Mouse (Mus musculus): ENCODE measurements around the gene Bloc1s3. TPM values are rescaled to one million over a fixed set of nuclear protein-coding genes. Genes with fewer than 3 reads are reported as not detected.
"Not testable (repeated sequence)": the region's sequence is repeated elsewhere in the genome, so short reads cannot be mapped to it uniquely, and the experiment has no call there.

The Bloc1s3 gene
- polyA plus RNA-seq, 1 experiment from 2014 or later, result 2.4 TPM

GRCm38 (mm10) chr7:19512353-19512752, 4.2 kb upstream of the Bloc1s3 start:
- Histone ChIP-seq H3K4me3 (replicated peaks) (no peak overlapping the region), H3K27me3 (peaks cover 10% of the 10 kb centered on the region), H3K9ac (no peak overlapping the region), H3K4me1 (peaks cover 15% of the 10 kb centered on the region), H3K36me3 (no peaks in the 10 kb centered on the region), H3K27ac (replicated peaks) (no peak overlapping the region), H3K9me3 (replicated peaks) (no peaks in the 10 kb centered on the region), H3K4me2 (replicated peaks) (no peak overlapping the region)
- WGBS, result 64% methylated on average over 6 of the region's 6 CpGs
- no peak for ATAC-seq (ENCODE audit: insufficient number of reproducible peaks, low FRiP score, low TSS enrichment, low read depth)

- not testable (repeated sequence) for H3K27ac ChIP-seq (replicated peaks); H3K4me3 ChIP-seq (replicated peaks); ATAC-seq (ENCODE audit: insufficient number of reproducible peaks, low FRiP score, low TSS enrichment, low read depth); H3K9ac ChIP-seq; H3K4me2 ChIP-seq (replicated peaks); H3K9me3 ChIP-seq (replicated peaks); H3K27me3 ChIP-seq; H3K36me3 ChIP-seq
- 85% methylated on average over 7 of the region's 7 CpGs for WGBS
- peaks cover 16% of the 10 kb centered on the region for H3K4me1 ChIP-seq
Observed at GRCm38 (mm10) chr7:19511934-19512333, 3.8 kb upstream of the Bloc1s3 start.

GRCm38 (mm10) chr7:19509786-19510185, 1.6 kb upstream of the Bloc1s3 start:
- H3K27me3 ChIP-seq, result no peaks in the 10 kb centered on the region
- H3K27ac ChIP-seq (replicated peaks), result no peak overlapping the region
- peaks cover 22% of the 10 kb centered on the region for H3K4me1 ChIP-seq
- H3K9me3 ChIP-seq (replicated peaks), result no peaks in the 10 kb centered on the region
- peak overlapping the region; percentile 98 for H3K4me2 ChIP-seq (replicated peaks)
- ATAC-seq (ENCODE audit: insufficient number of reproducible peaks, low FRiP score, low TSS enrichment, low read depth), result no peak
- WGBS, result 92% methylated on average over 7 of the region's 7 CpGs
- H3K4me3 ChIP-seq (replicated peaks), result peak overlapping the region; percentile 88; the same call in 1 of the 2 replicates
- no peak overlapping the region for H3K9ac ChIP-seq
- H3K36me3 ChIP-seq, result no peaks in the 10 kb centered on the region

- no peak for ATAC-seq (ENCODE audit: insufficient number of reproducible peaks, low FRiP score, low TSS enrichment, low read depth)
- H3K9ac ChIP-seq, result peak overlapping the region; percentile 75
- no peaks in the 10 kb centered on the region for H3K27me3 ChIP-seq
- peak overlapping the region; percentile 98 for H3K4me2 ChIP-seq (replicated peaks)
- peak overlapping the region; percentile 88 for H3K4me3 ChIP-seq (replicated peaks)
- H3K36me3 ChIP-seq, result no peaks in the 10 kb centered on the region
- H3K27ac ChIP-seq (replicated peaks), result peak overlapping the region; percentile 85; the same call in 1 of the 2 replicates
- WGBS, result 8% methylated on average over 15 of the region's 15 CpGs
- H3K4me1 ChIP-seq, result peaks cover 22% of the 10 kb centered on the region
- H3K9me3 ChIP-seq (replicated peaks), result no peaks in the 10 kb centered on the region
Observed at GRCm38 (mm10) chr7:19508924-19509568, 879 bp upstream of the Bloc1s3 start.

GRCm38 (mm10) chr7:19507612-19507981, 570 bp downstream of the Bloc1s3 start:
- no peaks in the 10 kb centered on the region for H3K27me3 ChIP-seq
- peak overlapping the region; percentile 48 for H3K9ac ChIP-seq
- 4% methylated on average over 18 of the region's 18 CpGs for WGBS
- no peaks in the 10 kb centered on the region for H3K9me3 ChIP-seq (replicated peaks)
- H3K4me3 ChIP-seq (replicated peaks), result peak overlapping the region; percentile 88
- peak overlapping the region; percentile 85; the same call in 1 of the 2 replicates for H3K27ac ChIP-seq (replicated peaks)
- no peaks in the 10 kb centered on the region for H3K36me3 ChIP-seq
- no peak for ATAC-seq (ENCODE audit: insufficient number of reproducible peaks, low FRiP score, low TSS enrichment, low read depth)
- peaks cover 22% of the 10 kb centered on the region for H3K4me1 ChIP-seq
- peak overlapping the region; percentile 98 for H3K4me2 ChIP-seq (replicated peaks)

- under 1% methylated on average over 71 of the region's 71 CpGs for WGBS
- Histone ChIP-seq H3K36me3 (no peaks in the 10 kb centered on the region), H3K9ac (peak overlapping the region; percentile 48), H3K4me2 (replicated peaks) (peak overlapping the region; percentile 98), H3K27ac (replicated peaks) (peak overlapping the region; percentile 22; the same call in 1 of the 2 replicates), H3K4me1 (peaks cover 22% of the 10 kb centered on the region), H3K9me3 (replicated peaks) (no peaks in the 10 kb centered on the region), H3K4me3 (replicated peaks) (peak overlapping the region; percentile 88), H3K27me3 (no peaks in the 10 kb centered on the region)
- ATAC-seq (ENCODE audit: insufficient number of reproducible peaks, low FRiP score, low TSS enrichment, low read depth), result no peak
Observed at GRCm38 (mm10) chr7:19506969-19507611, 1.1 kb downstream of the Bloc1s3 start.

GRCm38 (mm10) chr7:19506326-19506725, 1.8 kb downstream of the Bloc1s3 start:
- no peak for ATAC-seq (ENCODE audit: insufficient number of reproducible peaks, low FRiP score, low TSS enrichment, low read depth)
- H3K36me3 ChIP-seq, result no peaks in the 10 kb centered on the region
- 28% methylated on average over 6 of the region's 6 CpGs for WGBS
- H3K9ac ChIP-seq, result peak overlapping the region; percentile 48
- H3K4me1 ChIP-seq, result peaks cover 22% of the 10 kb centered on the region
- H3K4me3 ChIP-seq (replicated peaks), result peak overlapping the region; percentile 88
- H3K9me3 ChIP-seq (replicated peaks), result no peaks in the 10 kb centered on the region
- peak overlapping the region; percentile 98 for H3K4me2 ChIP-seq (replicated peaks)
- no peaks in the 10 kb centered on the region for H3K27me3 ChIP-seq
- H3K27ac ChIP-seq (replicated peaks), result no peak overlapping the region

- ATAC-seq (ENCODE audit: insufficient number of reproducible peaks, low FRiP score, low TSS enrichment, low read depth), result no peak
- WGBS, result 32% methylated on average over 5 of the region's 5 CpGs
- no peak overlapping the region for H3K9ac ChIP-seq
Observed at GRCm38 (mm10) chr7:19503481-19504068, 4.6 kb downstream of the Bloc1s3 start.

GRCm38 (mm10) chr7:19501658-19502057, 6.5 kb downstream of the Bloc1s3 start:
- H3K4me2 ChIP-seq (replicated peaks), result no peak overlapping the region
- no peak for ATAC-seq (ENCODE audit: insufficient number of reproducible peaks, low FRiP score, low TSS enrichment, low read depth)
- H3K4me1 ChIP-seq, result peaks cover 8% of the 10 kb centered on the region; the same call in 1 of the 2 replicates
- WGBS, result 59% methylated on average over 4 of the region's 4 CpGs
- H3K27ac ChIP-seq (replicated peaks), result no peak overlapping the region
- H3K9me3 ChIP-seq (replicated peaks), result no peaks in the 10 kb centered on the region
- H3K27me3 ChIP-seq, result no peaks in the 10 kb centered on the region
- no peak overlapping the region for H3K9ac ChIP-seq
- H3K36me3 ChIP-seq, result no peaks in the 10 kb centered on the region
- no peak overlapping the region for H3K4me3 ChIP-seq (replicated peaks)

More at GRCm38 (mm10) chr7:19503481-19504068, 4.6 kb downstream of the Bloc1s3 start:
- Histone ChIP-seq H3K36me3 (no peaks in the 10 kb centered on the region), H3K4me2 (replicated peaks) (no peak overlapping the region), H3K27me3 (no peaks in the 10 kb centered on the region), H3K9me3 (replicated peaks) (no peaks in the 10 kb centered on the region), H3K27ac (replicated peaks) (no peak overlapping the region), H3K4me1 (peaks cover 19% of the 10 kb centered on the region), H3K4me3 (replicated peaks) (no peak overlapping the region)

GRCm38 (mm10) chr7:19500420-19501363, 7.5 kb downstream of the Bloc1s3 start:
- no peaks in the 10 kb centered on the region for H3K27me3 ChIP-seq
- ATAC-seq (ENCODE audit: insufficient number of reproducible peaks, low FRiP score, low TSS enrichment, low read depth), result no peak
- H3K4me2 ChIP-seq (replicated peaks), result no peak overlapping the region
- H3K9me3 ChIP-seq (replicated peaks), result no peaks in the 10 kb centered on the region
- H3K27ac ChIP-seq (replicated peaks), result no peak overlapping the region
- H3K36me3 ChIP-seq, result no peaks in the 10 kb centered on the region
- no peak overlapping the region for H3K9ac ChIP-seq
- H3K4me1 ChIP-seq, result peaks cover 9% of the 10 kb centered on the region; the same call in 1 of the 2 replicates
- no peak overlapping the region for H3K4me3 ChIP-seq (replicated peaks)
- whole genome bisulfite sequencing, result 62% methylated on average over 12 of the region's 12 CpGs

Measured in embryonic facial prominence, embryonic 15.5 days (tissue).